Mouse (Mus musculus) embryonic fibroblast, embryonic 13.5 days (primary cell): ENCODE measurements around the gene Rdh11.

Experiments used
- CTCF ChIP-seq: IDR thresholded peaks from 2 replicates; pipeline ENCODE4 v1.5.1; 2011; ENCODE audit warnings: mild to moderate bottlenecking, control low read depth, low read length, moderate library complexity, borderline replicate concordance; ENCODE audit not compliant: insufficient read depth
- POLR2A ChIP-seq: IDR thresholded peaks from 2 replicates; pipeline ENCODE4 v1.6.1; 2011; ENCODE audit warnings: low read depth, mild to moderate bottlenecking, control low read depth, low read length, moderate library complexity

DNA sequence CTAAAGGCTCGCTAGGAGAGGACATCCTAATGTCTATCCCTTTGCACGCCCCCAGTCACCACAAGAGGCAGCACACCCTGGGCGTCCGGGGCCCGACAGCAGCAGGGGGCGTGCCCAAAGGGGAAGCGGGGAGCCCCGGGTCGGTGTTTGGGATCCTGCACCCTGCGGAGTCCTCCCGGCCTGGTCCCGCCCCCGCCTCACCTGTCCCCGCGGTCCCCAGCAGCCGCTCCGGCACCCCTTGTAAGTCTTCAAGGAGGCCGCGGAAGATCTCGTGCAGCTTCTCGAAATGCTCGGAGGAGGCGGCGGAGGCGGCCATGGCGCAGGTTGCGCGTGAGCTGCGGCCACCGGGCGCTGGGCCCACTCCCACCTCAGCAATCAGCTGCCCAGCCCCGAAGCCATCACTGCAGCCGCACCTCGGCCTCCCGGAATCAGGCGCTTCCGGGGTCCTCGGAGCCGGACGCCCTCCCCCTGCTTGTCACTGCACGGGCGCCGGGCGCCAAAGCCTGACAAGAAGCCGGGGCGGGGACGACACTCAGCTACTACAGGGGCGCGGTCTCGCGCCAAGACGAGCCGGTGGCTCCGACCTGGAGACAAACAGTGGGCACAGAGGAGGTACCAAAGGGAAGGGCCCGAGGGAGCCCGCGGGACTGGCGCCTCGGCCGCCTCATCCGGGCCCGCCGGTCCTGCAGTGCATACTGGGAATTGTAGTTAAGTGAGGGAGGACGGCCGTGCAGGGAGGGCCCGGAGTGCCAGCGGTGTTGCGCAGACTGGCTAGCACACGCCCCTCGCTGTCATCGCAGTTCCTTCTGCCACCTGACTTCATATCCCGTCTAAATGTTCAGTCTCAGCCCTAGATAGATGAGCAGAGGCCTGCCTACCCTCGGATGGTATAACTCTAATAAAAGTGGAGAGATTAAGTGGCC is 19.8 kb downstream of the Rdh11 start, which contains the start of gene Vti1b:
- TF ChIP-seq CTCF (peak; percentile 29; the same call in 1 of the 2 replicates), POLR2A (peak; percentile 75)
